ENCODE assay signal across 10 mouse cellular contexts in the genomic region with DNA sequence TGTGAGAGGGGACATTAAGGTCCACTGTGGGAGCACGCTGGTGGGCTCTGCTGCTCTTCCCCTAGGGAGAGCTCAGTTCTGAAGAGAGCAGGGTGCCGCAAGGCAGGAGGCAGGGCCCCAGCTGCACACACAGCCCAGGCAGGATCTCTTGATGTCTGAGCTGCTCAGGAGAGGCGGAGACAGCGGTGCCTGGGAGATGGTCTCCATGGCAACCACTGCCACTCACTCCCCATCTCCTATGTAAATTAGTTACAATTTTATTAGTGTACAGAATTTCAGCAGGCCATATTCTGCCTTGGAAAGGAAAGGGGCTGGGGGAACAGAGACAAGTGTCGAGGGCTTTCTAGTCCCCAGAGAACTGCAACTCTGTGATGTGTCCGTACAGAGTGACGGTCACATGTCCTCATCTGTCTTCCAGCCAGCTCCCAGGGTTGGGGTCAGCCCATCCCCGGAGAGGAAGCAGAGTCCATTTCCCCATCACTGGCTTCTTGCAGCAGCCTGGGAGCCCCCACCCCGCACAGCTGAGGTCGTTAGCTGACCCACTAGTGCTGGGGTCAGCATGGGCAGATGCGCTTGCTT. TPM values are rescaled to one million over a fixed set of nuclear protein-coding genes. Genes with fewer than 3 reads are reported as not detected.
DNase-seq lines count a peak whose midpoint lies in the region; ATAC-seq and TF ChIP-seq lines count a peak whose summit lies in the region.
"Had no signal": no experiment of that assay in that cellular context is flagged by ENCODE, and none has a peak within 500 bp of the region (broad histone marks: within the 10 kb centered on the region; RNA-seq: fewer than 3 reads in every experiment).

No protein-coding gene starts in this region.

- in situ Hi-C loops in CH12.LX (cut with MboI; ENCODE audit: low pct_ligation_motif_present, low pct_unique_long_range_greater_than_20kb, low sequenced_read_pairs), result no loop called here

- peak; percentile 93 for ATAC-seq in neural tube, embryonic 14.5 days (ENCODE audit: low read depth)

- WGBS in kidney, adult 2 months, result 44% methylated on average over 11 of the region's 11 CpGs
- 4% methylated on average over 11 of the region's 11 CpGs for WGBS in limb, embryonic 10.5 days
- 1% methylated on average over 11 of the region's 11 CpGs for WGBS in neural tube, embryonic 14.5 days

- dilution Hi-C loops in CH12.LX (cut with MboI; ENCODE audit: extremely low pct_ligation_motif_present, extremely low pct_unique_long_range_greater_than_20kb, low sequenced_read_pairs), result no loop called here

- H3K36me3 ChIP-seq in CH12.LX (replicated peaks in 1 of 2; ENCODE audit: control insufficient read depth in 1 of 2, insufficient read depth in 1 of 2, low read length in 1 of 2), result no peaks in the 10 kb centered on the region
- H3K36me3 ChIP-seq in kidney, adult 2 months (ENCODE audit: control insufficient read depth, insufficient read depth, low read length), result no peaks in the 10 kb centered on the region
- no peaks in the 10 kb centered on the region for H3K36me3 ChIP-seq in limb, embryonic 10.5 days
- H3K36me3 ChIP-seq in neural tube, embryonic 14.5 days (ENCODE audit: control insufficient read depth, insufficient read depth, low read length), result no peaks in the 10 kb centered on the region

- no peak for TF ChIP-seq CTCF in CH12.LX (conservative IDR thresholded peaks at IDR 0.05 in 1 of 2, IDR thresholded peaks at IDR 0.05 in 1 of 2; ENCODE audit: low read depth in 2 of 2, low read length in 2 of 2)
- TF ChIP-seq CTCF in kidney, adult 2 months (conservative IDR thresholded peaks at IDR 0.05; ENCODE audit: insufficient read depth, insufficient read length, low read depth, low read length), result no peak

- no peak overlapping the region for H3K4me3 ChIP-seq in CH12.LX (replicated peaks in 1 of 3; ENCODE audit: low read depth in 2 of 3, low read length in 2 of 3, poor library complexity in 1 of 3)
- no peak overlapping the region for H3K4me3 ChIP-seq in kidney, adult 2 months (ENCODE audit: insufficient read depth, low read depth, low read length)
- H3K4me3 ChIP-seq in limb, embryonic 10.5 days, result peak overlapping the region; percentile 18
- no peak overlapping the region for H3K4me3 ChIP-seq in neural tube, embryonic 14.5 days (ENCODE audit: low read depth, low read length)

- no peaks in the 10 kb centered on the region for H3K9me3 ChIP-seq in CH12.LX (replicated peaks; ENCODE audit: low read length)
- H3K9me3 ChIP-seq in limb, embryonic 10.5 days (replicated peaks), result no peaks in the 10 kb centered on the region
- H3K9me3 ChIP-seq in neural tube, embryonic 14.5 days (ENCODE audit: control insufficient read depth, low read length), result no peaks in the 10 kb centered on the region

- no peak overlapping the region for H3K9ac ChIP-seq in CH12.LX (ENCODE audit: insufficient read depth, low read depth)
- peak overlapping the region; percentile 21; the same call in 1 of the 2 replicates for H3K9ac ChIP-seq in neural tube, embryonic 14.5 days (replicated peaks; ENCODE audit: low read depth, low read length)

- H3K4me1 ChIP-seq in CH12.LX (ENCODE audit: control insufficient read depth in 1 of 2, insufficient read depth in 2 of 2), result peaks cover 15 to 16% of the 10 kb centered on the region in 2 experiments
- 0 out of 2 replicates have a peak, but pooled peaks cover 4% of the 10 kb centered on the region for H3K4me1 ChIP-seq in kidney, adult 2 months (ENCODE audit: control insufficient read depth, insufficient read depth, low read length)
- peaks cover 82% of the 10 kb centered on the region for H3K4me1 ChIP-seq in limb, embryonic 10.5 days
- H3K4me1 ChIP-seq in neural tube, embryonic 14.5 days (ENCODE audit: control insufficient read depth, insufficient read depth, low read length), result peaks cover 46% of the 10 kb centered on the region

- TF ChIP-seq POLR2A in CH12.LX (IDR thresholded peaks at IDR 0.05; ENCODE audit: low read depth, low read length), result no peak
- TF ChIP-seq POLR2A in kidney, adult 2 months (IDR thresholded peaks at IDR 0.05; ENCODE audit: low read depth, low read length), result no peak

- no peak for TF ChIP-seq RAD21 in CH12.LX (IDR thresholded peaks at IDR 0.05; ENCODE audit: low read depth, low read length)

- DNase-seq in CH12.LX (ENCODE audit: extremely low read depth), result peak; percentile 19
- DNase-seq in adrenal gland, postnatal 14 days, result peak; percentile 76
- peak; percentile 75 to 83 for DNase-seq in frontal cortex, postnatal 14 days (ENCODE audit: low spot score in 2 of 2)
- peak; percentile 53 for DNase-seq in kidney, adult 2 months
- DNase-seq in limb, embryonic 10.5 days (ENCODE audit: low spot score), result peak; percentile 60
- DNase-seq in urinary bladder, postnatal 36 days (ENCODE audit: low spot score in 2 of 2), result no peak
- no peak for DNase-seq in gastrocnemius, postnatal 10 days

- H3K27me3 ChIP-seq in CH12.LX (replicated peaks), result no peaks in the 10 kb centered on the region
- no peaks in the 10 kb centered on the region for H3K27me3 ChIP-seq in kidney, adult 2 months (replicated peaks; ENCODE audit: control insufficient read depth, insufficient read depth, low read length)
- no peaks in the 10 kb centered on the region for H3K27me3 ChIP-seq in limb, embryonic 10.5 days (ENCODE audit: low read depth, poor library complexity, severe bottlenecking)
- H3K27me3 ChIP-seq in neural tube, embryonic 14.5 days (ENCODE audit: control insufficient read depth, insufficient read depth, low read length), result no peaks in the 10 kb centered on the region

- no peak for TF ChIP-seq EP300 in CH12.LX (IDR thresholded peaks at IDR 0.05; ENCODE audit: low read length)

- H3K27ac ChIP-seq in CH12.LX (ENCODE audit: insufficient read depth, low read depth), result no peak overlapping the region
- no peak overlapping the region for H3K27ac ChIP-seq in kidney, adult 2 months (ENCODE audit: insufficient read depth, low read depth, low read length)
- peak overlapping the region; percentile 84 for H3K27ac ChIP-seq in limb, embryonic 10.5 days
- peak overlapping the region; percentile 97 for H3K27ac ChIP-seq in neural tube, embryonic 14.5 days (ENCODE audit: low read depth, low read length)

- H3K4me2 ChIP-seq in CH12.LX (ENCODE audit: insufficient read depth, low read depth, poor library complexity, severe bottlenecking), result no peak overlapping the region
- peak overlapping the region; percentile 29 for H3K4me2 ChIP-seq in neural tube, embryonic 14.5 days (ENCODE audit: low read depth, low read length)

- no peaks in the 10 kb centered on the region for H3K79me2 ChIP-seq in CH12.LX (replicated peaks; ENCODE audit: control insufficient read depth, extremely low read depth, insufficient read depth, poor library complexity, severe bottlenecking)

TF ChIP-seq in CH12.LX, 34 proteins besides CTCF, POLR2A, EP300 and RAD21:
- TF ChIP-seq CHD1 (IDR thresholded peaks at IDR 0.05; ENCODE audit: low read depth, low read length), result no peak
- no peak for TF ChIP-seq ZMIZ1 (IDR thresholded peaks at IDR 0.05; ENCODE audit: low read depth, low read length)
- TF ChIP-seq POLR2AphosphoS2 (IDR thresholded peaks at IDR 0.05; ENCODE audit: low read depth, low read length), result no peak
- no peak for TF ChIP-seq ZC3H11A (IDR thresholded peaks at IDR 0.05; ENCODE audit: low read depth, low read length)
- TF ChIP-seq ETS1 (conservative IDR thresholded peaks at IDR 0.05; ENCODE audit: low read depth, low read length), result no peak
- TF ChIP-seq MEF2A (IDR thresholded peaks at IDR 0.05; ENCODE audit: borderline replicate concordance, low read depth, low read length), result no peak
- no peak for TF ChIP-seq ELF1 (IDR thresholded peaks at IDR 0.05; ENCODE audit: low read depth, low read length)
- TF ChIP-seq HCFC1 (IDR thresholded peaks at IDR 0.05; ENCODE audit: low read depth, low read length), result no peak
- TF ChIP-seq NELFE (IDR thresholded peaks at IDR 0.05; ENCODE audit: low read depth, low read length), result no peak
- TF ChIP-seq ZKSCAN1 (IDR thresholded peaks at IDR 0.05; ENCODE audit: borderline replicate concordance, low read depth, low read length), result no peak
- no peak for TF ChIP-seq SMC3 (IDR thresholded peaks at IDR 0.05; ENCODE audit: low read depth, low read length)
- no peak for TF ChIP-seq CHD2 (IDR thresholded peaks at IDR 0.05; ENCODE audit: low read length)
- no peak for TF ChIP-seq UBTF (IDR thresholded peaks at IDR 0.05; ENCODE audit: low read depth, low read length)
- no peak for TF ChIP-seq MAX (IDR thresholded peaks at IDR 0.05; ENCODE audit: low read length)
- TF ChIP-seq PAX5 (IDR thresholded peaks at IDR 0.05; ENCODE audit: low read length), result no peak
- no peak for TF ChIP-seq SIN3A (IDR thresholded peaks at IDR 0.05; ENCODE audit: low read length)
- no peak for TF ChIP-seq JUND (conservative IDR thresholded peaks at IDR 0.05; ENCODE audit: low read depth, low read length)
- no peak for TF ChIP-seq USF2 (conservative IDR thresholded peaks at IDR 0.05; ENCODE audit: low read depth, low read length)
- no peak for TF ChIP-seq MYC (IDR thresholded peaks at IDR 0.05; ENCODE audit: low read depth, low read length)
- TF ChIP-seq MAFK (IDR thresholded peaks at IDR 0.05; ENCODE audit: insufficient replicate concordance, low read length), result no peak
TF ChIP-seq in CH12.LX: peak in this region for 0.

RNA-seq across cellular contexts. Expression of a gene that starts 52.6 kb away (rescaled TPM):
- total RNA-seq in CH12.LX (2012; rRNA removed) (0.51 TPM in 1 of 2 replicates, not detected in the other), CH12.LX (2014; rRNA removed) (not detected in 2 replicates)
- polyA plus RNA-seq in CH12.LX (2012; ENCODE audit: insufficient read length, low read depth), result 0.29 TPM in 1 of 2 replicates, not detected in the other
- 1.6 and 3.5 TPM in 2 replicates for total RNA-seq in adrenal gland, postnatal 14 days (2021)
- polyA plus RNA-seq in kidney, adult 2 months (2012; rRNA removed), result 1.2 and 1.3 TPM in 2 replicates
- 0.55 and 0.95 TPM in 2 replicates for polyA plus RNA-seq in limb, embryonic 10.5 days (2016; fragmentation: Nextera tagmentation; extraction: Ambion mirVana)
- polyA plus RNA-seq in neural tube, embryonic 14.5 days (2014; fragmentation: Nextera tagmentation; extraction: Ambion mirVana), result 1.2 and 1.3 TPM in 2 replicates
- total RNA-seq in gastrocnemius, postnatal 10 days (2021), result 1 to 10 TPM; 5.3 to 5.9 TPM
- total RNA-seq: common myeloid progenitor, adult 5-6 weeks had no signal
- polyA plus RNA-seq: small intestine, adult 2 months had no signal

Comparison
In these comparisons a context has a peak if more than half of its experiments do, and no peak if none do; other contexts are left out.
1. DNase-seq: peak in CH12.LX (single experiment), adrenal gland, postnatal 14 days (single experiment), frontal cortex, postnatal 14 days (2 of 2), kidney, adult 2 months (single experiment) and limb, embryonic 10.5 days (single experiment); none in urinary bladder, postnatal 36 days (0 of 2) and gastrocnemius, postnatal 10 days (single experiment).
2. H3K27ac ChIP-seq: peak in limb, embryonic 10.5 days (single experiment) and neural tube, embryonic 14.5 days (single experiment); none in CH12.LX (single experiment) and kidney, adult 2 months (single experiment).